Mouse (Mus musculus) kidney, postnatal 25 days (tissue): ENCODE measurements at regions not wholly inside any gene's neighbourhood (a gene's known extent, or its start where the extent isn't known, plus 50 kb on each side); places are given as distances from the start of the nearest gene placed in this dataset.
A peak's percentile ranks its signal among the peaks of the same experiment; 100 is the strongest.

Experiments
- DNase-seq, 2 experiments: peaks; one replicate each; pipeline ENCODE4 v3.0.0; 2021; ENCODE audit warnings: mixed read lengths in 2 of 2

- no peak for DNase-seq
Observed at GRCm38 (mm10) chrX:12479207-12479606, 108.4 kb upstream of the Atp6ap2 start.

- no peak for DNase-seq
Observed at GRCm38 (mm10) chrX:12490957-12491356, 96.6 kb upstream of the Atp6ap2 start.

- DNase-seq, result no peak
Observed at GRCm38 (mm10) chrX:12493216-12493615, 94.4 kb upstream of the Atp6ap2 start.

- no peak for DNase-seq
Observed at GRCm38 (mm10) chrX:12493916-12494315, 93.7 kb upstream of the Atp6ap2 start.

- DNase-seq, result no peak
Observed at GRCm38 (mm10) chrX:12494535-12494934, 93.1 kb upstream of the Atp6ap2 start.

GRCm38 (mm10) chrX:12500601-12501000 lies 87.0 kb upstream of the Atp6ap2 start:
- DNase-seq, result peak; percentile 40 to 59

GRCm38 (mm10) chrX:12502364-12502763 lies 85.2 kb upstream of the Atp6ap2 start:
- DNase-seq, result no peak

GRCm38 (mm10) chrX:12503581-12503980 lies 84.0 kb upstream of the Atp6ap2 start:
- DNase-seq, result no peak

GRCm38 (mm10) chrX:12511119-12511518 lies 76.5 kb upstream of the Atp6ap2 start:
- DNase-seq, result no peak

- DNase-seq, result no peak
Observed at GRCm38 (mm10) chrX:12525044-12525443, 62.6 kb upstream of the Atp6ap2 start.

GRCm38 (mm10) chrX:12530406-12531311 lies 56.9 kb upstream of the Atp6ap2 start:
- DNase-seq, result no peak
